Mouse (Mus musculus): Measurements from ENCODE around the gene Oxsm. TPM values are rescaled to one million over a fixed set of nuclear protein-coding genes. Genes with fewer than 3 reads are reported as not detected.

Oxsm gene
- polyA plus RNA-seq, 1 experiment from 2014 or later: 2.6 TPM

DNA sequence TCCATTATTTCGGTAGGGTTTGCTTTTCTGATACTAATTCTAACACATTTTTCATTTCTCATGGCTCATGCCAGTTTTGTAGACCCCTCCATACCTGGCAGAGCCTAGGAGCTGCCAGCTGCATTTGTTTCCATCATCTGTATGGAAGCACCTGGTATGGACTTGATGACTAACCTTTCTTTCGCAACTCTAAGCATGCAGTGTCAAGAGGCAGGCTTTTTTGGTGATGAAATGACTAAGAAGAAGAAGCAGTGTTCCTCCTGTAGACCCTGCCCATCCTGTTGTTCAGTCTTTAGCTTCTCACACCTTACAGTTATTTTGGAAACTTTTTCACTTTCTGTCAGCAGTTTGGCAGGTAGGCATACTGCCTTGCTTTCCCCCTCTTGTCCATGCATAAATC, 20.2 kb upstream of the Oxsm start:
- no peak overlapping the region for H3K4me2 ChIP-seq
- H3K9me3 ChIP-seq (ENCODE audit: control insufficient read depth, low read length): no peaks in the 10 kb centered on the region
- no peaks in the 10 kb centered on the region for H3K4me1 ChIP-seq (replicated peaks; ENCODE audit: control insufficient read depth, insufficient read depth, low read length)
- H3K27ac ChIP-seq (ENCODE audit: low read depth, low read length): no peak overlapping the region
- WGBS: 86% methylated on average over 2 of the region's 2 CpGs
- H3K4me3 ChIP-seq (ENCODE audit: low read depth, low read length): no peak overlapping the region
- H3K9ac ChIP-seq (ENCODE audit: low read depth, low read length): no peak overlapping the region
- H3K36me3 ChIP-seq (ENCODE audit: control insufficient read depth, insufficient read depth, low read length): peaks cover 2% of the 10 kb centered on the region; the same call in 1 of the 2 replicates
- ATAC-seq (replicated peaks; ENCODE audit: low FRiP score) (no peak), DNase-seq (ENCODE audit: low spot score) (no peak)
- no peaks in the 10 kb centered on the region for H3K27me3 ChIP-seq (replicated peaks; ENCODE audit: control insufficient read depth, insufficient read depth, low read length)

GRCm38 (mm10) chr14:16267028-16267427, 17.4 kb upstream of the Oxsm start:
- Histone ChIP-seq H3K36me3 (ENCODE audit: control insufficient read depth, insufficient read depth, low read length) (peaks cover 2% of the 10 kb centered on the region; the same call in 1 of the 2 replicates), H3K9me3 (ENCODE audit: control insufficient read depth, low read length) (no peaks in the 10 kb centered on the region), H3K4me2 (no peak overlapping the region), H3K27ac (ENCODE audit: low read depth, low read length) (no peak overlapping the region), H3K27me3 (replicated peaks; ENCODE audit: control insufficient read depth, insufficient read depth, low read length) (no peaks in the 10 kb centered on the region), H3K4me1 (replicated peaks; ENCODE audit: control insufficient read depth, insufficient read depth, low read length) (no peaks in the 10 kb centered on the region), H3K4me3 (ENCODE audit: low read depth, low read length) (no peak overlapping the region), H3K9ac (ENCODE audit: low read depth, low read length) (no peak overlapping the region)
- ATAC-seq (replicated peaks; ENCODE audit: low FRiP score): no peak
- DNase-seq (ENCODE audit: low spot score): no peak
- 86% methylated on average over 5 of the region's 5 CpGs for WGBS

DNA sequence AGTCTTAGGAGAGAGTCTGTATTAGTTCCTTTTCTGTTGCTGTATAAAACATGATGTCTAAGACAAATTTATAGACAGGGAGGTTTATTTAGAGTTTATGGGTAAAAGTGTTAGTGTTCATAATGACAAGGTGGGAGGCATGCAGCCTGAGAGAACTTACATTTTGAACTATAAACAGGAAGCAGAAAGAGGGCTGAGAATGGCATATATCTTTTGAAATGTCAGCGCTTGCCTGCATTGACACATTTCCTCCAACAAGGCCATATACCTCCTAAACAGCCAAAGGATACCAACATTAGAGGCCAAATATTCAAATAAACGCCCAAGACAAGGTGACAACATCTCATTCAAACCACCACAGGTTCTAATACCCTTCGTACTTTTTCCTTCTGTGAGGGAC, 12.3 kb upstream of the Oxsm start:
- H3K27ac ChIP-seq (ENCODE audit: low read depth, low read length): no peak overlapping the region
- no peak for DNase-seq (ENCODE audit: low spot score)
- no peak overlapping the region for H3K4me2 ChIP-seq
- H3K27me3 ChIP-seq (replicated peaks; ENCODE audit: control insufficient read depth, insufficient read depth, low read length): no peaks in the 10 kb centered on the region
- no peaks in the 10 kb centered on the region for H3K9me3 ChIP-seq (ENCODE audit: control insufficient read depth, low read length)
- no peaks in the 10 kb centered on the region for H3K4me1 ChIP-seq (replicated peaks; ENCODE audit: control insufficient read depth, insufficient read depth, low read length)
- H3K9ac ChIP-seq (ENCODE audit: low read depth, low read length): no peak overlapping the region
- H3K36me3 ChIP-seq (ENCODE audit: control insufficient read depth, insufficient read depth, low read length): no peaks in the 10 kb centered on the region
- H3K4me3 ChIP-seq (ENCODE audit: low read depth, low read length): no peak overlapping the region
- 83% methylated on average over 3 of the region's 3 CpGs for WGBS
- no peak for ATAC-seq (replicated peaks; ENCODE audit: low FRiP score)

DNA sequence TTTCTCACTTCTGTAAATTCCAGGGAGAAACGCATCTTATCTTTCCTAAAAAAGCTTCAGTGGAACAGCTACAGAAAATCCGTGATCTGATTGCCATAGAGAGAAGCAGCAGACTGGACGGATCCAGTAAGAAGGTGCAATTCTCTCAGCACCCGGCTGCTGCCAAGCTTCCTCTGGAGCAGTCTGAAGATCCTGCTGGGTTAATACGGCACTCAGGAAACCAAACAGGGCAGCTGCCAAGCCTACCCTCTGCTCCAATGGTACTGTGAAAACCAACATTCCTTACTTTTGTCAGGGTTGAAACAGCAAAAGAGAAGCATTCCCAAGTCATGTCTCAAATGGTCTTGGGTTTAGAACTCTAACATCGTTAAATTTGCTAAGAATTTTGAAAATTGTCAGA, 10.9 kb upstream of the Oxsm start:
- Histone ChIP-seq H3K27ac (ENCODE audit: low read depth, low read length) (no peak overlapping the region), H3K9me3 (ENCODE audit: control insufficient read depth, low read length) (no peaks in the 10 kb centered on the region), H3K4me1 (replicated peaks; ENCODE audit: control insufficient read depth, insufficient read depth, low read length) (peaks cover 3% of the 10 kb centered on the region; the same call in 1 of the 2 replicates), H3K4me3 (ENCODE audit: low read depth, low read length) (no peak overlapping the region), H3K4me2 (no peak overlapping the region), H3K9ac (ENCODE audit: low read depth, low read length) (no peak overlapping the region), H3K36me3 (ENCODE audit: control insufficient read depth, insufficient read depth, low read length) (no peaks in the 10 kb centered on the region), H3K27me3 (replicated peaks; ENCODE audit: control insufficient read depth, insufficient read depth, low read length) (no peaks in the 10 kb centered on the region)
- DNase-seq (ENCODE audit: low spot score) (no peak), ATAC-seq (replicated peaks; ENCODE audit: low FRiP score) (no peak)
- 84% methylated on average over 6 of the region's 6 CpGs for WGBS

- DNase-seq (ENCODE audit: low spot score) (no peak), ATAC-seq (replicated peaks; ENCODE audit: low FRiP score) (no peak)
- no peak overlapping the region for H3K27ac ChIP-seq (ENCODE audit: low read depth, low read length)
- H3K9me3 ChIP-seq (ENCODE audit: control insufficient read depth, low read length): no peaks in the 10 kb centered on the region
- 24% methylated on average over 2 of the region's 2 CpGs for WGBS
- H3K4me1 ChIP-seq (replicated peaks; ENCODE audit: control insufficient read depth, insufficient read depth, low read length): peaks cover 4% of the 10 kb centered on the region
- H3K36me3 ChIP-seq (ENCODE audit: control insufficient read depth, insufficient read depth, low read length): no peaks in the 10 kb centered on the region; the same call in 1 of the 2 replicates
- H3K4me2 ChIP-seq: no peak overlapping the region
- H3K27me3 ChIP-seq (replicated peaks; ENCODE audit: control insufficient read depth, insufficient read depth, low read length): no peaks in the 10 kb centered on the region
- H3K4me3 ChIP-seq (ENCODE audit: low read depth, low read length): no peak overlapping the region
- H3K9ac ChIP-seq (ENCODE audit: low read depth, low read length): no peak overlapping the region
Measured at GRCm38 (mm10) chr14:16256209-16256608, 6.6 kb upstream of the Oxsm start.

DNA sequence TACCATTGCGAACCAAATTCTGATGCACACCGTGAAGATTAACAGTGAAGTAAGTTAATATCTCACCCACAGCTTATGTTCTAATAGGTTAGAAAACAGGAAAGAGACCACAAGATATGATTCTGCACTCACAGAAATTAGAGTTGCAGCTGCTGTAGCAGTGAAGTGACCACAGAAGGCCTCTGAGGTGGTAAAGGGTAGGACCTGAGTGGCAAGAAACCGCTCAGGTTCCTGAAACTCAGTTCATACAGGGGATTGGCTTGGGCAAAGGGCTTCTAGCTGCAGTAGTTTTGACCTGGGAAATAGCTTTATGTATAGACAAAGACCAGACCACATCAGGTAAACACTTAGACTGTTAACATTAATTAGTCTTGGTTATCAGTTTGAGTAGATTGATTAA, 6.1 kb upstream of the Oxsm start:
- Histone ChIP-seq H3K4me1 (replicated peaks; ENCODE audit: control insufficient read depth, insufficient read depth, low read length) (peaks cover 6% of the 10 kb centered on the region), H3K4me3 (ENCODE audit: low read depth, low read length) (no peak overlapping the region), H3K27ac (ENCODE audit: low read depth, low read length) (peak overlapping the region; percentile 21; the same call in 1 of the 2 replicates), H3K27me3 (replicated peaks; ENCODE audit: control insufficient read depth, insufficient read depth, low read length) (no peaks in the 10 kb centered on the region), H3K9ac (ENCODE audit: low read depth, low read length) (no peak overlapping the region), H3K4me2 (no peak overlapping the region), H3K36me3 (ENCODE audit: control insufficient read depth, insufficient read depth, low read length) (no peaks in the 10 kb centered on the region; the same call in 1 of the 2 replicates), H3K9me3 (ENCODE audit: control insufficient read depth, low read length) (no peaks in the 10 kb centered on the region)
- 62% methylated on average over 3 of the region's 3 CpGs for WGBS
- no peak for ATAC-seq (replicated peaks; ENCODE audit: low FRiP score)
- DNase-seq (ENCODE audit: low spot score): no peak

DNA sequence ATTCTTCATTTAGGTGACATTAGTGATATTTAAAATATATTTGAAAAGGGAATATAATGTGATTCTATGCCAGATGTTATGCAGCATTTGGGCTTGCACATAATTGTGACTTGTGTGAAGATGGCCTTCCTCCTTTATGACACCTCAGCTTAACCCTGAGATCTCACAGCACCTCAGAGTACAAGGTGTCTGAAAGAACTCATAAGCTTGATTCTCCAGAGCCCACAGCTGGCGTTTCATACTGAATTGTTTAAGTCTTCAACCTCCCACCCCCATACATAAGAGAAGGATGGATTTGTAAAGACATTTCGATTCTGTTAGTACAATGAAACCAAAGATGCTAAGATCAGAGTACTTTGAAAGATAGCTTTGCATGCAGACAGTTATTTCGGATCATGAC, 491 bp upstream of the Oxsm start:
- 75% methylated on average over 3 of the region's 3 CpGs for WGBS
- H3K36me3 ChIP-seq (ENCODE audit: control insufficient read depth, insufficient read depth, low read length): no peaks in the 10 kb centered on the region; the same call in 1 of the 2 replicates
- ATAC-seq (replicated peaks; ENCODE audit: low FRiP score) (no peak), DNase-seq (ENCODE audit: low spot score) (no peak)
- H3K4me3 ChIP-seq (ENCODE audit: low read depth, low read length): peak overlapping the region; percentile 75
- H3K4me1 ChIP-seq (replicated peaks; ENCODE audit: control insufficient read depth, insufficient read depth, low read length): peaks cover 21% of the 10 kb centered on the region
- H3K9ac ChIP-seq (ENCODE audit: low read depth, low read length): peak overlapping the region; percentile 94
- H3K9me3 ChIP-seq (ENCODE audit: control insufficient read depth, low read length): no peaks in the 10 kb centered on the region
- H3K27me3 ChIP-seq (replicated peaks; ENCODE audit: control insufficient read depth, insufficient read depth, low read length): no peaks in the 10 kb centered on the region
- H3K27ac ChIP-seq (ENCODE audit: low read depth, low read length): no peak overlapping the region
- H3K4me2 ChIP-seq: peak overlapping the region; percentile 92

DNA sequence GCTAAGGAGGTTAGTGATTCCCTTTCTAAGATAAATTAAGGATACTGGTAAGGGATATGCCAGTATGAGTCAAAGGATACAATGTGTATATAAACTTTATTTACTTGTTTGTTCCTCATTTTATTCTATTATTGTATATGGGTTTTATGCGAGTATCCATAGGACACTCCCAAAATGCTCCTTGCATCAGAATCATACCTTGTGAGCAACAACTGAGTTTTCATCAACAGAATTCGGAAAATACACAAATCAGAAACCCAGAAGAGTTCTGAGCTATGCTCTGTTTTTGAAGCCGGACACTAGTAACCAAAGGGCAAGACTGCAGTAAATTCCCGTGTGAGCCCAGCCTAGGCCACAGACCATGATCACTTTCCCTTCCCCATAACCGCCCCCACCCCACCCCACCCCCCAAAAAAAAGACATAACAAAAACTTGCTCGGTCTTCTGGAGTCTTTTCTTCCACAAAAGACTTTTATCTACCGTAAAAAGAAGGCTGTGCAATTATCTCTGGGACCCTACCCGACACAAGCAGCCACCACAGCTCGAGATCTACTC, 928 bp downstream of the Oxsm start:
- DNase-seq (ENCODE audit: low spot score): no peak
- Histone ChIP-seq H3K27me3 (replicated peaks; ENCODE audit: control insufficient read depth, insufficient read depth, low read length) (no peaks in the 10 kb centered on the region), H3K4me3 (ENCODE audit: low read depth, low read length) (peak overlapping the region; percentile 75), H3K4me1 (replicated peaks; ENCODE audit: control insufficient read depth, insufficient read depth, low read length) (peaks cover 29% of the 10 kb centered on the region), H3K4me2 (peak overlapping the region; percentile 92), H3K9ac (ENCODE audit: low read depth, low read length) (peak overlapping the region; percentile 94), H3K9me3 (ENCODE audit: control insufficient read depth, low read length) (no peaks in the 10 kb centered on the region), H3K27ac (ENCODE audit: low read depth, low read length) (peak overlapping the region; percentile 88; the same call in 1 of the 2 replicates), H3K36me3 (ENCODE audit: control insufficient read depth, insufficient read depth, low read length) (no peaks in the 10 kb centered on the region)
- WGBS: 15% methylated on average over 9 of the region's 9 CpGs
- peak; percentile 7 for ATAC-seq (replicated peaks; ENCODE audit: low FRiP score)

- DNase-seq (ENCODE audit: low spot score) (no peak), ATAC-seq (replicated peaks; ENCODE audit: low FRiP score) (no peak)
- Histone ChIP-seq H3K36me3 (ENCODE audit: control insufficient read depth, insufficient read depth, low read length) (no peaks in the 10 kb centered on the region), H3K27ac (ENCODE audit: low read depth, low read length) (no peak overlapping the region), H3K4me3 (ENCODE audit: low read depth, low read length) (peak overlapping the region; percentile 75), H3K4me1 (replicated peaks; ENCODE audit: control insufficient read depth, insufficient read depth, low read length) (peaks cover 29% of the 10 kb centered on the region), H3K4me2 (peak overlapping the region; percentile 92), H3K27me3 (replicated peaks; ENCODE audit: control insufficient read depth, insufficient read depth, low read length) (no peaks in the 10 kb centered on the region), H3K9ac (ENCODE audit: low read depth, low read length) (peak overlapping the region; percentile 94; the same call in 1 of the 2 replicates), H3K9me3 (ENCODE audit: control insufficient read depth, low read length) (no peaks in the 10 kb centered on the region)
- WGBS: 71% methylated on average over 3 of the region's 3 CpGs
Measured at GRCm38 (mm10) chr14:16248135-16248534, 1.5 kb downstream of the Oxsm start.

Data from liver, embryonic 11.5 days (tissue).